Mouse (Mus musculus) erythroid progenitor cell, adult 5-6 weeks (primary cell): Measurements from ENCODE around the gene Olfr152. TPM values are rescaled to one million over a fixed set of nuclear protein-coding genes. Genes with fewer than 3 reads are reported as not detected.

Experiments
- ATAC-seq: replicated peaks from 2 replicates; pipeline ENCODE4 v1.8.0; 2016; ENCODE audit warnings: moderate number of reproducible peaks, mild to moderate bottlenecking, moderate TSS enrichment, inconsistent platforms; ENCODE audit not compliant: poor library complexity, low FRiP score, severe bottlenecking
- total RNA-seq, 2 experiments: library from RNA; stranded (forward) in 1 of 2; stranded (reverse) in 1 of 2; fragments of 150-400 nt in 1 of 2; fragments of 186-747, 209-891 nt in 1 of 2; gene quantifications; 2 replicates each; pipeline versions ENCODE4 v1.2.3 to v1.2.4; 2015 to 2017; ENCODE audit warnings: low replicate concordance in 2 of 2

The Olfr152 gene
- total RNA-seq (2015; ENCODE audit: low replicate concordance): not detected in 2 replicates
- not detected in 2 replicates for total RNA-seq (2017; ENCODE audit: low replicate concordance)

DNA sequence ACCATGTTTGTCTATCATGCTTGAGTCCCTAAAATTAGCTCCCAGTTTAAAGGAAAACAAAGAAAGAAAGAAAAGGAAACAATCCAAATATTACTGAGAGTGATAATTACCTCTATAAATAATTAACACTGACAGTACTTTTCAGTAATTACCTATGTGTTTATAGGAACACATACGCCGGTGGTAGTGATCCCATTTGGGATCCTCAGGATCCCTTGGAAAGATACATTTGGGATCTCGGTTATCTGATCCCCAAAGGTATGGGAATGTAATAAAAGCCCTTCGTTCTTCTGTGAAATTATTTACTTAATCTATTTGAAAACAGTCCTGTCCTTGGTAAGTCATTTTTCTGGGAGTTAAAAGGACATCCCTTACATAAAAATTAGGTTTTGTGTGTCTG, at the start of gene Olfr152:
Gene Olfr152, plus strand, starts transcription at position 301 of the 400 bp plus-strand sequence.
- ATAC-seq: no peak

DNA sequence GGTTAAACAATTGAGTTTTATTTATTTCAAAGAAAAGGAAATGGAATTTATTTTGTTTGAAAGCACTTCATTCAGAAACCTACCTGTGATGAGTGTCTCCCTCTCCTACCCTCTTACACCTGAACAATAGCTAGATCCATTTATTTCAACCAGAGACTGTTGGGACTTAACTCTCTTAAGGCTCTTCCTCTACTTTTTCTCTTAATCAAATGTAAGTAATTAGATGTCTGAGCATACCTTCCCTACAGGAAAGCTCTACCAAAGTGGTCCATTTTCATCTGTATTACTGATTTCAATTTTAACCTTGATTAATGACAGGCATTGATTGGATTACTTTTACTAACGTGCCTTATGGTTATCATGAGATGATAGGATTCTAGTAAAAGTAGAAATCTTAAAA, 39.4 kb upstream of the Olfr152 start, which contains the start of gene Olfr1138:
Gene Olfr1138, minus strand, starts transcription at position 101 of the 400 bp plus-strand sequence.
- ATAC-seq: no peak

DNA sequence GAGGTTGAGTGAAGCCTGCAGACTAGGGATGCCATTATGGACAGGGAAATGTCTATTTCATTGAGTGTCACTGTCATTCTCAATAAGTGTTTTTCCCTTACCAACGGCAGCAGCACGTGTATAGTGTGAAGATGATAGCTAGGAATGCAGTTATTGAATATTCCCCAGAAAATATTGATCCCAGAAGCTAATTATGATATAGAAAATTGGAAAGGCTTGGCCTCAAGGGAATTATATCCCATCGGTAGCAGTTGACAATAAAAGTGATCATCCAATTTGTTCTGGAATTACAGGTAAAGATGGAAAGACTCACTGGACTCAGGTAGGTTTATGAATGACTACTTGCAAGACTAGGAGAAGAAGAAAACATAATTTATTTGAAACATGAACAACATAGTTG, 35.8 kb upstream of the Olfr152 start, which contains the start of gene Olfr1140:
Gene Olfr1140, plus strand, starts transcription at position 301 of the 400 bp plus-strand sequence.
- ATAC-seq: no peak

DNA sequence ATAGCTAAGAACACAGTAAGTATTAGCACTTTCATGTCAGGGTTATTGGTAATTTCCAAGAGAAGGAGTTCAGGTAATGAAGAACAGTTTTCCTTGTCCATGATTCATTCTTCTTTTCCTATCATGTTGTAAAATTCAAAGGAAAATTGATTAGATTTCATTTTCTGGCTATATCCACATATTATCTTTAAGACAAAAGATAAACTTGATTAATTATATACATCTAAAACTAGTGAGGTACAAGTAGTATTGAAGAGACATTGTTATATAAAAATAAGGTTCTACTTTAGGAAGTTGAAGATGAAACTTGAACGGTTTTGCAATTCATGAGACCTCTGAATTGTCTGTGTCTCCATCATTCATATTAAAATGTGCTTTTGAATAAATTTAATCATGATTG, 25.4 kb upstream of the Olfr152 start, which contains the start of gene Olfr1141:
Gene Olfr1141, minus strand, starts transcription at position 101 of the 400 bp plus-strand sequence.
- no peak for ATAC-seq

DNA sequence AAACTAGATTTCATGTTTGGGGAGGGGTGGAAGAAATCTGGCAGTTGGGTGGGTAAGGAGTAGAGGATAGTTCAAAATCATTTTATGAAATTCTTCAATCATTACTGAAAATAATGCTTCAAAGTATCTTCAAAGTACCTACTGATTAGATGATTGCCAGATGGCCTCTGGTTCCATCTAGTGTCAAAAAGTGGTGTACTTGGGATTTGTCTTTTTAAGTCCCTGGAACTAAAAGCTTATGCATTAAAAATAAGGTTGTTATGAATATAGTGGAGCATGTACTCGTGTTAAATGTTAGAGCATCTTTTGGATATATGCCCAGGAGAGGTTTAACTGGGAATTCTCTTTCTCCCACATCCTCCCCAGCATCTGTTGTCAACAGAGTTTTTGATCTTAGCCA, 3.1 kb upstream of the Olfr152 start:
- no peak for ATAC-seq

DNA sequence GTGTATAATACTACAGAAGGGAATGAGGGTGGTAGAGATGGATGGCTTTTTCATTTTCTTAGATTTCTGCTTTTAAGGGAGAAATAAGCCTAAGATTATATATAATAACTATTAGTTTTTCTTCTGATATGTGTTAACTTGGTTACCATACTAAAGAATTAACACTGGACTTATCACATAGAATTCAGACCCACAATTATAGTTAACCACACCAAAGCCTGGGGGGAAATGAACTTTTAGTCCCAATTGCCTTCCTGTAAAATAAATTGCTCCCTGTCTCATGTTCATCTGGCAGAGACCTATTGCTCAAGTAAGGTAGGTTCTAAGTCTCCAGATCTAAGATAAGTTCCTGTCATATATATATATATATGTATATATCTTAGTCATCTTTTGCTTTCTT, 21.0 kb downstream of the Olfr152 start, which contains the start of gene Olfr1143:
Gene Olfr1143, plus strand, starts transcription at position 301 of the 400 bp plus-strand sequence.
- no peak for ATAC-seq

DNA sequence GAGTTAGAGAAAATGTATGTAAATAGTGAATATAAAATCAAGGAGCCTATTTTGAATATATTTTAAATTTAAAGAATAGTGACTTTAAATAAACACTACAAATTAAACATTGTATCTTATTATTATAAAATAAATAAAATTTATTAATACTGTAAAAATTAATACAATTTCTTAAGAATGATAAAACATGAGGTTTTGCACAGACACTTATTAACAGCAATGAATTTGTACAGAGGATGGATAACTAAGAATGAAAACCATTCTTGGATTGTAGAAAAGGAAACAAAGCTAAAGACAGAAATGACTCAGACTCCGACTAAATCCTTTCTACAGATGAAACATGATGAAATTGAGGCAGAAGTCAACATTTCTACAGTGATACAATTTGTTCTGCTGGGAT, 30.2 kb downstream of the Olfr152 start, which contains the start of gene Olfr1145:
Gene Olfr1145, plus strand, starts transcription at position 301 of the 400 bp plus-strand sequence.
- ATAC-seq: no peak

DNA sequence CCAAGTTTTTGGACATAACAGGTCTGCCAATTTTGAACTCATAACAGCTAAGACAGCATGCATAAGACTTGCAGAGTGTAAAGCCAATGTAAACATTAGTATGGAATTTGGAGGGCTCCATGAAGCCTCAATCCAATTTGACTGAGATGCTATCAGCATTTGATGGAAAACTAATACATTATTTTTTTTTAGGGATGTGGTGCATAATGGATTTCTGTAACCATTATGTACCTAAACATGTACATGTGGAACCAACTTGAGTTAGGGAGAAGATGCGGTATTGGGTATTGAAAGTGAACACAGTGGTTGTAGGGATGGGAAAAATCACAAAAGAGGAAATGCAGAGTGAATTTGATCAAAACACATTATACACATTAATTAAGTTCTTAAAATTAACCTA, 51.0 kb downstream of the Olfr152 start, which contains the start of gene Olfr1148:
Gene Olfr1148, plus strand, starts transcription at position 301 of the 400 bp plus-strand sequence.
- ATAC-seq: no peak

Other genes with a start within 250 kb of the Olfr152 start
- not detected in 2 replicates for gene Olfr153, start 247.7 kb upstream of the Olfr152 start, total RNA-seq (2015; ENCODE audit: low replicate concordance)
- gene Olfr153, start 247.7 kb upstream of the Olfr152 start, total RNA-seq (2017; ENCODE audit: low replicate concordance): not detected in 2 replicates
- gene Olfr1128, start 233.9 kb upstream of the Olfr152 start, total RNA-seq (2015; ENCODE audit: low replicate concordance): not detected in 2 replicates
- gene Olfr1128, start 233.9 kb upstream of the Olfr152 start, total RNA-seq (2017; ENCODE audit: low replicate concordance): not detected in 2 replicates
- gene Olfr1129, start 205.6 kb upstream of the Olfr152 start, total RNA-seq (2015; ENCODE audit: low replicate concordance): not detected in 2 replicates
- gene Olfr1129, start 205.6 kb upstream of the Olfr152 start, total RNA-seq (2017; ENCODE audit: low replicate concordance): not detected in 2 replicates
- gene Olfr1130, start 173.3 kb upstream of the Olfr152 start, total RNA-seq (2015; ENCODE audit: low replicate concordance): not detected in 2 replicates
- gene Olfr1130, start 173.3 kb upstream of the Olfr152 start, total RNA-seq (2017; ENCODE audit: low replicate concordance): not detected in 2 replicates
- gene Olfr1131, start 152.4 kb upstream of the Olfr152 start, total RNA-seq (2015; ENCODE audit: low replicate concordance): not detected in 2 replicates
- gene Olfr1131, start 152.4 kb upstream of the Olfr152 start, total RNA-seq (2017; ENCODE audit: low replicate concordance): not detected in 2 replicates
- not detected in 2 replicates for gene Olfr1132, start 141.9 kb upstream of the Olfr152 start, total RNA-seq (2015; ENCODE audit: low replicate concordance)
- gene Olfr1132, start 141.9 kb upstream of the Olfr152 start, total RNA-seq (2017; ENCODE audit: low replicate concordance): not detected in 2 replicates
- gene Olfr1133, start 132.1 kb upstream of the Olfr152 start, total RNA-seq (2015; ENCODE audit: low replicate concordance): not detected in 2 replicates
- gene Olfr1133, start 132.1 kb upstream of the Olfr152 start, total RNA-seq (2017; ENCODE audit: low replicate concordance): not detected in 2 replicates
- gene Olfr1134, start 121.0 kb upstream of the Olfr152 start, total RNA-seq (2015; ENCODE audit: low replicate concordance): not detected in 2 replicates
- gene Olfr1134, start 121.0 kb upstream of the Olfr152 start, total RNA-seq (2017; ENCODE audit: low replicate concordance): not detected in 2 replicates
- gene Olfr1135, start 105.8 kb upstream of the Olfr152 start, total RNA-seq (2015; ENCODE audit: low replicate concordance): not detected in 2 replicates
- not detected in 2 replicates for gene Olfr1135, start 105.8 kb upstream of the Olfr152 start, total RNA-seq (2017; ENCODE audit: low replicate concordance)
- gene Olfr1136, start 85.5 kb upstream of the Olfr152 start, total RNA-seq (2015; ENCODE audit: low replicate concordance): not detected in 2 replicates
- not detected in 2 replicates for gene Olfr1136, start 85.5 kb upstream of the Olfr152 start, total RNA-seq (2017; ENCODE audit: low replicate concordance)
- gene Olfr1137, start 66.3 kb upstream of the Olfr152 start, total RNA-seq (2015; ENCODE audit: low replicate concordance): not detected in 2 replicates
- not detected in 2 replicates for gene Olfr1137, start 66.3 kb upstream of the Olfr152 start, total RNA-seq (2017; ENCODE audit: low replicate concordance)
- not detected in 2 replicates for gene Olfr1138, start 39.5 kb upstream of the Olfr152 start, total RNA-seq (2015; ENCODE audit: low replicate concordance)
- gene Olfr1138, start 39.5 kb upstream of the Olfr152 start, total RNA-seq (2017; ENCODE audit: low replicate concordance): not detected in 2 replicates
- not detected in 2 replicates for gene Olfr1140, start 35.7 kb upstream of the Olfr152 start, total RNA-seq (2015; ENCODE audit: low replicate concordance)
- not detected in 2 replicates for gene Olfr1140, start 35.7 kb upstream of the Olfr152 start, total RNA-seq (2017; ENCODE audit: low replicate concordance)
- gene Olfr1141, start 25.5 kb upstream of the Olfr152 start, total RNA-seq (2015; ENCODE audit: low replicate concordance): not detected in 2 replicates
- not detected in 2 replicates for gene Olfr1141, start 25.5 kb upstream of the Olfr152 start, total RNA-seq (2017; ENCODE audit: low replicate concordance)
- gene Olfr1143, start 21.1 kb downstream of the Olfr152 start, total RNA-seq (2015; ENCODE audit: low replicate concordance): not detected in 2 replicates
- gene Olfr1143, start 21.1 kb downstream of the Olfr152 start, total RNA-seq (2017; ENCODE audit: low replicate concordance): not detected in 2 replicates
- gene Olfr1145, start 30.3 kb downstream of the Olfr152 start, total RNA-seq (2015; ENCODE audit: low replicate concordance): not detected in 2 replicates
- not detected in 2 replicates for gene Olfr1145, start 30.3 kb downstream of the Olfr152 start, total RNA-seq (2017; ENCODE audit: low replicate concordance)
- not detected in 2 replicates for gene Olfr1148, start 51.0 kb downstream of the Olfr152 start, total RNA-seq (2015; ENCODE audit: low replicate concordance)
- gene Olfr1148, start 51.0 kb downstream of the Olfr152 start, total RNA-seq (2017; ENCODE audit: low replicate concordance): not detected in 2 replicates
- not detected in 2 replicates for gene Olfr1150-ps1, start 64.5 kb downstream of the Olfr152 start, total RNA-seq (2015; ENCODE audit: low replicate concordance)
- gene Olfr1150-ps1, start 64.5 kb downstream of the Olfr152 start, total RNA-seq (2017; ENCODE audit: low replicate concordance): not detected in 2 replicates
- gene Olfr1151, start 76.4 kb downstream of the Olfr152 start, total RNA-seq (2015; ENCODE audit: low replicate concordance): not detected in 2 replicates
- not detected in 2 replicates for gene Olfr1151, start 76.4 kb downstream of the Olfr152 start, total RNA-seq (2017; ENCODE audit: low replicate concordance)
- not detected in 2 replicates for gene Olfr1152, start 87.0 kb downstream of the Olfr152 start, total RNA-seq (2015; ENCODE audit: low replicate concordance)
- not detected in 2 replicates for gene Olfr1152, start 87.0 kb downstream of the Olfr152 start, total RNA-seq (2017; ENCODE audit: low replicate concordance)
- not detected in 2 replicates for gene Olfr1153, start 115.5 kb downstream of the Olfr152 start, total RNA-seq (2015; ENCODE audit: low replicate concordance)
- gene Olfr1153, start 115.5 kb downstream of the Olfr152 start, total RNA-seq (2017; ENCODE audit: low replicate concordance): not detected in 2 replicates
- not detected in 2 replicates for gene Olfr1154, start 125.7 kb downstream of the Olfr152 start, total RNA-seq (2015; ENCODE audit: low replicate concordance)
- not detected in 2 replicates for gene Olfr1154, start 125.7 kb downstream of the Olfr152 start, total RNA-seq (2017; ENCODE audit: low replicate concordance)
- not detected in 2 replicates for gene Olfr1155, start 165.7 kb downstream of the Olfr152 start, total RNA-seq (2015; ENCODE audit: low replicate concordance)
- gene Olfr1155, start 165.7 kb downstream of the Olfr152 start, total RNA-seq (2017; ENCODE audit: low replicate concordance): not detected in 2 replicates
- not detected in 2 replicates for gene Olfr1156, start 173.6 kb downstream of the Olfr152 start, total RNA-seq (2015; ENCODE audit: low replicate concordance)
- gene Olfr1156, start 173.6 kb downstream of the Olfr152 start, total RNA-seq (2017; ENCODE audit: low replicate concordance): not detected in 2 replicates
- not detected in 2 replicates for gene Olfr1157, start 188.8 kb downstream of the Olfr152 start, total RNA-seq (2015; ENCODE audit: low replicate concordance)
- gene Olfr1157, start 188.8 kb downstream of the Olfr152 start, total RNA-seq (2017; ENCODE audit: low replicate concordance): not detected in 2 replicates
- gene Olfr74, start 195.2 kb downstream of the Olfr152 start, total RNA-seq (2015; ENCODE audit: low replicate concordance): not detected in 2 replicates
- gene Olfr74, start 195.2 kb downstream of the Olfr152 start, total RNA-seq (2017; ENCODE audit: low replicate concordance): not detected in 2 replicates
- gene Olfr1158, start 210.6 kb downstream of the Olfr152 start, total RNA-seq (2015; ENCODE audit: low replicate concordance): not detected in 2 replicates
- not detected in 2 replicates for gene Olfr1158, start 210.6 kb downstream of the Olfr152 start, total RNA-seq (2017; ENCODE audit: low replicate concordance)
- gene Olfr1160, start 228.8 kb downstream of the Olfr152 start, total RNA-seq (2015; ENCODE audit: low replicate concordance): not detected in 2 replicates
- not detected in 2 replicates for gene Olfr1160, start 228.8 kb downstream of the Olfr152 start, total RNA-seq (2017; ENCODE audit: low replicate concordance)
- gene Olfr1161, start 243.3 kb downstream of the Olfr152 start, total RNA-seq (2015; ENCODE audit: low replicate concordance): not detected in 2 replicates
- gene Olfr1161, start 243.3 kb downstream of the Olfr152 start, total RNA-seq (2017; ENCODE audit: low replicate concordance): not detected in 2 replicates